Mouse (Mus musculus): ENCODE measurements around the gene Bmpr2. TPM values are rescaled to one million over a fixed set of nuclear protein-coding genes. Genes with fewer than 3 reads are reported as not detected.

Gene Bmpr2
- polyA plus RNA-seq, 1 experiment from 2014 or later, result 14.7 TPM

DNA sequence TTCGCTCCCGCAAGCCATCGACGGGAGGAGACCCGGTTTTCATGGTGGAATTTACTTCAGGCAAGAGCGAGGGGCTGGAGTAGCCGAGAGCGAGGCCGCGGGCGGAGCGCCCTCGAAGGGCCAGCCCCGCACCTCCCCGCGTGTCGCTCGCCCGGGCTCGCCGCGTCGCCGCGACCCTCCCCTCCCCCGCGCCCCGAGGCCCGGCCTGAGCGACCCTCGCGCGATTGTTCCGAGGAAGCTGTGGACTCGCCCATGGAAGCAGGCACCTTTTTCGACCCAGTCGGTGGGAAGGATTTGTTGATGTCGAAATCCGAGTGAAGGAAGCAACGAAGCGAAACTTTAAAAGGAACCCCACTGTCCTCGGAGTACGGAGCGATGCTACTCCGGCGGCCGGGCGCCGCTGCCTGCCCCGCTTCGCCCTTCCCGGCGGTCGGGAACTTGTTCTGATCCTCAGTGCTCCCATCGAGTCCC lies 616 bp downstream of the Bmpr2 start:
- no peaks in the 10 kb centered on the region for H3K36me3 ChIP-seq (ENCODE audit: insufficient read depth)
- no peaks in the 10 kb centered on the region for H3K27me3 ChIP-seq (ENCODE audit: insufficient read depth, low read length)
- TF ChIP-seq CTCF (IDR thresholded peaks at IDR 0.05; ENCODE audit: low read depth), result no peak
- H3K27ac ChIP-seq (ENCODE audit: low read depth), result peak overlapping the region; percentile 100
- H3K4me2 ChIP-seq, result peak overlapping the region; percentile 83
- 1% methylated on average over 48 of the region's 55 CpGs for WGBS
- H3K4me1 ChIP-seq (ENCODE audit: insufficient read depth), result 0 out of 2 replicates have a peak, but pooled peaks cover 5% of the 10 kb centered on the region
- peak overlapping the region; percentile 86 for H3K4me3 ChIP-seq (ENCODE audit: low read depth, low read length)
- peak overlapping the region; percentile 95 for H3K9ac ChIP-seq
- DNase-seq, result peak; percentile 72
- ATAC-seq (ENCODE audit: insufficient read depth), result peak; percentile 71
- no peaks in the 10 kb centered on the region for H3K9me3 ChIP-seq (ENCODE audit: low read depth, low read length)

DNA sequence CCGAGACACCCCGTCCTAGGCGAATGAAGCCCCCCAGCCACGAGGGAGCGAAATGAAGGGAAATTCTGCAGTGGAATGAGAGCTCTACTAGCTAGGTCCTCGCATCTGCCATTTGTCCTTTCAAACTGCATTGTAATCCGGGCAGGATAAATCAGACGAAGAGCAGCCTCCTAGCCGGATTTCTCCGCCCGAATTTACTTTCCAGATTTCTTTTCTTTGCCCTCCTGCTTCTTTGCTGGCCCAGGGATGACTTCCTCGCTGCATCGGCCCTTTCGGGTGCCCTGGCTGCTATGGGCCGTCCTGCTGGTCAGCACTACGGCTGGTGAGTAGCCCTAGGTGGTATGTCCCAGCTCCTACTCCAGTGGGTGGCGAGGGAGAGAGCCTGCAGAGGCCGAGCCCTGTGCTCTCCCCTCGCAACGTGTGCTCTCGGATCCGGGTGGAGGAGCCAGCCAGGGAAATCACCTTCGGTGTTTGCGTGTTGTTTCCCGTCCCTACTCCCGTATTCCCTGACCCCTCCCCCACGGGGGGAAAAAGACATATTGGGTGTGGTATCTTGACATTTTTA lies 1.3 kb downstream of the Bmpr2 start:
- ATAC-seq (ENCODE audit: insufficient read depth) (0 out of 2 replicates have a peak, but pooled peaks have one; percentile 15), DNase-seq (peak; percentile 68)
- Histone ChIP-seq H3K9me3 (ENCODE audit: low read depth, low read length) (no peaks in the 10 kb centered on the region), H3K9ac (peak overlapping the region; percentile 95), H3K4me3 (ENCODE audit: low read depth, low read length) (peak overlapping the region; percentile 86), H3K4me1 (ENCODE audit: insufficient read depth) (0 out of 2 replicates have a peak, but pooled peaks cover 5% of the 10 kb centered on the region), H3K27ac (ENCODE audit: low read depth) (peak overlapping the region; percentile 100), H3K36me3 (ENCODE audit: insufficient read depth) (no peaks in the 10 kb centered on the region), H3K4me2 (peak overlapping the region; percentile 83), H3K27me3 (ENCODE audit: insufficient read depth, low read length) (no peaks in the 10 kb centered on the region)
- TF ChIP-seq CTCF (IDR thresholded peaks at IDR 0.05; ENCODE audit: low read depth), result no peak
- WGBS, result under 1% methylated on average over 27 of the region's 27 CpGs

DNA sequence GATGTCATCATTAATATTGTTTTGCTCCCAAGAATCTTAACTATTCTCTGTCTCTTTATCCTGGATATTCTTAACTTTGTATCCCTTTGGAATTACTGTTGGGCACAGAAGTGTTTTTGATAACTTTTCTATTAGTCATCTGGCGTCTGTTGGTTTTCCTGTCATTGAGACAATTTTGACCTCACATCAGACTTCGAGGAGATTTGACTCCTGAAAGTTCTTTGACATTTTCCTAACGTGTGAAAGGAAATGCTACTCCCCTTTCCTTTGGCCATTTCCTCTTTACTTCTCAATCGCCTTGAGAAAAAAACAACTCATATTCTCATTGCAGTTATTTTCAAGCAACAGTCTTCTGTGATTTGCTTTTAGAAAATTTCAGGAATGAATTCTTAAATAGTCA lies 2.1 kb downstream of the Bmpr2 start:
- Histone ChIP-seq H3K4me1 (ENCODE audit: insufficient read depth) (0 out of 2 replicates have a peak, but pooled peaks cover 5% of the 10 kb centered on the region), H3K9ac (peak overlapping the region; percentile 56), H3K9me3 (ENCODE audit: low read depth, low read length) (no peaks in the 10 kb centered on the region), H3K4me2 (peak overlapping the region; percentile 83), H3K27me3 (ENCODE audit: insufficient read depth, low read length) (no peaks in the 10 kb centered on the region), H3K4me3 (ENCODE audit: low read depth, low read length) (peak overlapping the region; percentile 86), H3K27ac (ENCODE audit: low read depth) (no peak overlapping the region), H3K36me3 (ENCODE audit: insufficient read depth) (no peaks in the 10 kb centered on the region)
- DNase-seq (peak; percentile 39), ATAC-seq (ENCODE audit: insufficient read depth) (no peak)
- 1% methylated on average over 4 of the region's 4 CpGs for WGBS
- no peak for TF ChIP-seq CTCF (IDR thresholded peaks at IDR 0.05; ENCODE audit: low read depth)

DNA sequence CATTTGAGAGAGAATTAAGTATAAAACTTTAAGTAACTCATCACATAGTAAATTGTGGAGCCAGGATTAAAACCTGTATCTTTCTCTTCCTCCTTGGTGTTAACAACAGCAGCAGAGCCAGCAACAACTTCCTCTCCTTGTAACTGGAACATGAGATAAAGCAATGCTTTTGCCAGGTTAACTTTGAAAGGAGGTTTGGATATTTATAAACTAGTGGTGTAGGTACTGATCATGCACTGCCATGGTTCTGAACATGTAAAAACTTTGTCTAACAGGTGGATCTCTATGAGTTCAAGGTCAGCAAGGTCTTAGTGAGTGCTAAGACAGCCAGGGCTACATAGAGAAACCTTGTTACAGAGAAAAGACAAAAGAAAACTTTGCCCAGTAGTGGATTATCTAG lies 3.4 kb downstream of the Bmpr2 start:
- peak; percentile 9 for DNase-seq
- peak overlapping the region; percentile 68 for H3K4me2 ChIP-seq
- H3K4me3 ChIP-seq (ENCODE audit: low read depth, low read length), result peak overlapping the region; percentile 30
- H3K9me3 ChIP-seq (ENCODE audit: low read depth, low read length), result no peaks in the 10 kb centered on the region
- no peak overlapping the region for H3K27ac ChIP-seq (ENCODE audit: low read depth)
- no peaks in the 10 kb centered on the region for H3K36me3 ChIP-seq (ENCODE audit: insufficient read depth)
- no peak for TF ChIP-seq CTCF (IDR thresholded peaks at IDR 0.05; ENCODE audit: low read depth)
- peaks cover 5% of the 10 kb centered on the region; the same call in 1 of the 2 replicates for H3K4me1 ChIP-seq (ENCODE audit: insufficient read depth)
- no peak for ATAC-seq (ENCODE audit: insufficient read depth)
- H3K9ac ChIP-seq, result peak overlapping the region; percentile 17; the same call in 1 of the 2 replicates
- H3K27me3 ChIP-seq (ENCODE audit: insufficient read depth, low read length), result no peaks in the 10 kb centered on the region

DNA sequence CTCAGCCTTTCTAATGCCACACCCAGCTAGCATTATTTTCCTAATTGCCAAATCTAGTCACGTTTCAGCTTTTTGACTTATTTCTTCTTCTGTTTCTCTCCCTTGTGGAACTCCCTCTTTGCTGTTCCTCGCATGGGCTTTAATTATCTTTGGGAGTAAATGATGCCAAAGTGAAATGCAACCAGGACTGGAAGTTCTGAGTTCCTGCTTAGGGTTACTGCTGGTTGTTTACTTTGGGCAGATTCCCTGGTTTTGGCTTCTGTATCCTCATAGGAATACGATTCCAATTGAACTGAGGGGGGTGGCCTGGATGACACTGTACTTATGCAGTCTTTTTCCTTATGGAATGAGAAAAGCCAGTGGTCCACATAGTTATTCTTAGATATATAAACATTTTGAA lies 8.7 kb downstream of the Bmpr2 start:
- Histone ChIP-seq H3K27ac (ENCODE audit: low read depth) (no peak overlapping the region; the same call in 1 of the 2 replicates), H3K36me3 (ENCODE audit: insufficient read depth) (no peaks in the 10 kb centered on the region), H3K4me2 (no peak overlapping the region), H3K4me1 (ENCODE audit: insufficient read depth) (peaks cover 9% of the 10 kb centered on the region; the same call in 1 of the 2 replicates), H3K9me3 (ENCODE audit: low read depth, low read length) (no peaks in the 10 kb centered on the region), H3K4me3 (ENCODE audit: low read depth, low read length) (no peak overlapping the region), H3K27me3 (ENCODE audit: insufficient read depth, low read length) (no peaks in the 10 kb centered on the region), H3K9ac (no peak overlapping the region)
- no peak for ATAC-seq (ENCODE audit: insufficient read depth)
- no peak for TF ChIP-seq CTCF (IDR thresholded peaks at IDR 0.05; ENCODE audit: low read depth)
- WGBS, result 58% methylated on average over 3 of the region's 3 CpGs
- peak; percentile 7 for DNase-seq

DNA sequence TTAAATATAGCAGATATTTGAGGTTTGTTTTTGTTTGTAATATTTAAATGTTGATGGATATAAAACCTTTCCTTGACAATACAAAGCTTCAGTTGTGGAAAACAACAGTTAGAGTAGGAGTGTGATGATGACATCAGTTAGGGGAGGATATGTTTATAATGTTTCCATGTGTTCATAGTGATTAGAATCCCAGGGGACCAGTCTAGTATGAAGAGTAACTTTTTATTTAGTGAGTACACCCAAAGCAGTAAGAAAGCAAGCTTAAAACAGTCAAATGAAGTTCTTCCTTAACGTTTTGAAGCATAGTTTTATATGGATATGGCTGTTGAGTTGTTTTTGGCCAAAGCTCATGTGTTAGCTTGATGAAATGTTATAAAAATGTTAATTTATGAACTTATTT lies 17.9 kb downstream of the Bmpr2 start:
- DNase-seq (no peak), ATAC-seq (ENCODE audit: insufficient read depth) (no peak)
- TF ChIP-seq CTCF (IDR thresholded peaks at IDR 0.05; ENCODE audit: low read depth), result no peak
- H3K9ac ChIP-seq, result no peak overlapping the region
- H3K27ac ChIP-seq (ENCODE audit: low read depth), result no peak overlapping the region
- no peak overlapping the region for H3K4me2 ChIP-seq
- no peaks in the 10 kb centered on the region for H3K9me3 ChIP-seq (ENCODE audit: low read depth, low read length)
- no peaks in the 10 kb centered on the region for H3K27me3 ChIP-seq (ENCODE audit: insufficient read depth, low read length)
- 65% methylated on average over 1 of the region's 1 CpGs for WGBS
- H3K4me1 ChIP-seq (ENCODE audit: insufficient read depth), result no peaks in the 10 kb centered on the region
- no peaks in the 10 kb centered on the region for H3K36me3 ChIP-seq (ENCODE audit: insufficient read depth)
- no peak overlapping the region for H3K4me3 ChIP-seq (ENCODE audit: low read depth, low read length)

DNA sequence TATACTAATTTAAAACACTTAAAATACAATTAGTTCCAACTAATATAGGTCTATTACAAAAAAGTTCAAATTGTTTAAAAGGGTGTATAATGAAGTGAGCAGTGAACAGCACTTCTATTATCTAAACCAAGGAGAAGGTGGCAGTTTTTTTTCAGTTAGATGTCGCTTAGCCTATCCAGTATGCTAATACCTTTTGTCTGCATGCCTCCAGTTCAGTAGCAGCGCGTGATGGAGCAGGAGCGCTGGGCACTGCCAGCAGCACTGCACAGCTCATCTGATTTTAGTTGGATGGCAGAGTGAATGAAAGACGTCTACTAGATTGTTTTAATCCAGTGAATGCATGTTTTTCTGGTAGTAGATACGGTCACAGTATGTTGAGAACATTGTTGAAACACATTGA lies 25.8 kb downstream of the Bmpr2 start:
- no peak overlapping the region for H3K9ac ChIP-seq
- WGBS, result 73% methylated on average over 6 of the region's 6 CpGs
- no peak for ATAC-seq (ENCODE audit: insufficient read depth)
- DNase-seq, result no peak
- no peak overlapping the region for H3K4me2 ChIP-seq
- H3K27me3 ChIP-seq (ENCODE audit: insufficient read depth, low read length), result no peaks in the 10 kb centered on the region
- H3K4me3 ChIP-seq (ENCODE audit: low read depth, low read length), result no peak overlapping the region
- no peaks in the 10 kb centered on the region for H3K9me3 ChIP-seq (ENCODE audit: low read depth, low read length)
- no peak overlapping the region for H3K27ac ChIP-seq (ENCODE audit: low read depth)
- TF ChIP-seq CTCF (IDR thresholded peaks at IDR 0.05; ENCODE audit: low read depth), result no peak
- H3K36me3 ChIP-seq (ENCODE audit: insufficient read depth), result no peaks in the 10 kb centered on the region
- H3K4me1 ChIP-seq (ENCODE audit: insufficient read depth), result no peaks in the 10 kb centered on the region

All from lung, embryonic 14.5 days (tissue).